Mouse (Mus musculus) embryonic fibroblast, embryonic 13.5 days (primary cell): ENCODE results near the gene Vdr.

Source experiments
- CTCF ChIP-seq: IDR thresholded peaks from 2 replicates; pipeline ENCODE4 v1.5.1; 2011; ENCODE audit warnings: mild to moderate bottlenecking, control low read depth, low read length, moderate library complexity, borderline replicate concordance; ENCODE audit not compliant: insufficient read depth
- POLR2A ChIP-seq: IDR thresholded peaks from 2 replicates; pipeline ENCODE4 v1.6.1; 2011; ENCODE audit warnings: low read depth, mild to moderate bottlenecking, control low read depth, low read length, moderate library complexity

DNA sequence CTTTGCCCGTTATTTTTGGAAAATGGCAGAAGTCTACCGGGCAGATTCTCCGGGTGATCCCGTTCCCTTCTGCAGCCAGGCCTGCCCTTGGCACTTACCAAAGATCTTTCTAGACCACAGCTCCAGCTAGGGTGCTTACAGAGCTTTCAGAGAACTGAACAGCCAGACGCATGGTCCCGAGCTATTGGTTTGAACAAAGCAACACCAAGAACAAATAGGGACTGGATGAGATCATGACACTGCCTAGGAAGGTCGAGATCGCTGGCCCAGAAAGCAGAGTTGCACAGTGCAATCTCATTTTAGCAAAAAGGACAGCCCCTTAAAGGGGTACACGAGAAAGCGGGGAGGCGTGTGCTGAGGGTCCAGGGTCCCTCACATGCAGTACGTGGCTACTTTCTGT, 87.0 kb downstream of the Vdr start:
- TF ChIP-seq CTCF (no peak), POLR2A (no peak)
